Mouse (Mus musculus) liver, embryonic 16.5 days (tissue): ENCODE data around the gene Nrros. TPM values are rescaled to one million over a fixed set of nuclear protein-coding genes. Genes with fewer than 3 reads are reported as not detected.

Experiments used
- ATAC-seq: fragments of 200-750 bp; cut with Nextera tagmentation; 2 replicates; pipeline ENCODE4 v1.8.0; 2017; ENCODE audit warnings: low read depth, mild to moderate bottlenecking, moderate number of reproducible peaks, moderate library complexity
- H3K27ac ChIP-seq: fragments of 300-500 bp; sonication (generic); 2 replicates; pipeline ENCODE4 v1.5.1; 2014; ENCODE audit warnings: mild to moderate bottlenecking, low read length
- H3K27me3 ChIP-seq: fragments of 300-500 bp; sonication (generic); 2 replicates; pipeline ENCODE4 v1.6.1; 2014; ENCODE audit warnings: low read depth, low read length, mixed read lengths; ENCODE audit not compliant: control insufficient read depth, insufficient read depth
- H3K36me3 ChIP-seq: fragments of 300-500 bp; sonication (generic); 2 replicates; pipeline ENCODE4 v1.6.1; 2014; ENCODE audit warnings: mild to moderate bottlenecking; ENCODE audit not compliant: control insufficient read depth, insufficient read depth
- H3K4me1 ChIP-seq: fragments of 300-500 bp; sonication (generic); 2 replicates; pipeline ENCODE4 v1.6.1; 2014; ENCODE audit warnings: low read depth, low read length, mixed read lengths; ENCODE audit not compliant: control insufficient read depth
- H3K4me2 ChIP-seq: fragments of 300-500 bp; sonication (generic); 2 replicates; pipeline ENCODE4 v1.6.1; 2014; ENCODE audit warnings: low read depth, low read length, mixed read lengths
- H3K4me3 ChIP-seq: fragments of 300-500 bp; sonication (generic); 2 replicates; pipeline ENCODE4 v1.5.1; 2014; ENCODE audit warnings: low read depth, mild to moderate bottlenecking, low read length
- H3K9ac ChIP-seq: fragments of 300-500 bp; sonication (generic); 2 replicates; pipeline ENCODE4 v1.6.1; 2014; ENCODE audit warnings: low read depth, low read length
- H3K9me3 ChIP-seq: fragments of 300-500 bp; sonication (generic); replicated peaks from 2 replicates; pipeline ENCODE4 v1.6.1; 2016; ENCODE audit warnings: low read length; ENCODE audit not compliant: control insufficient read depth
- WGBS: fragments of 180-500 bp; shearing (Covaris S2); extraction: QIAGEN DNeasy Blood & Tissue Kit; methylation state at CpG from one replicate; pipeline ENCODE4 v1.1.7; 2014; ENCODE audit not compliant: insufficient replicate concordance; 5-methylcytosine and 5-hydroxymethylcytosine counted together
- polyA plus RNA-seq: library from polyadenylated mRNA; unstranded; fragments of >200 nt; fragmentation: Nextera tagmentation; extraction: Ambion mirVana; gene quantifications from 2 replicates; pipeline ENCODE4 v1.2.1, GENCODE M21; 2015

The Nrros gene
- polyA plus RNA-seq, 1 experiment from 2014 or later: 22.8 TPM

- Histone ChIP-seq H3K36me3 (peaks cover 43% of the 10 kb centered on the region), H3K27ac (no peak overlapping the region), H3K4me2 (no peak overlapping the region), H3K4me3 (no peak overlapping the region), H3K4me1 (no peaks in the 10 kb centered on the region), H3K27me3 (no peaks in the 10 kb centered on the region), H3K9me3 (peaks cover 5% of the 10 kb centered on the region; the same call in 1 of the 2 replicates), H3K9ac (no peak overlapping the region)
- no peak for ATAC-seq
- WGBS: 64% methylated on average over 10 of the region's 13 CpGs
Measured at GRCm38 (mm10) chr16:32147589-32148207, 17.7 kb downstream of the Nrros start.

- no peak for ATAC-seq
- no peak overlapping the region for H3K4me3 ChIP-seq
- no peaks in the 10 kb centered on the region for H3K27me3 ChIP-seq
- H3K36me3 ChIP-seq: peaks cover 43% of the 10 kb centered on the region
- no peak overlapping the region for H3K9ac ChIP-seq
- H3K27ac ChIP-seq: no peak overlapping the region
- H3K4me2 ChIP-seq: no peak overlapping the region
- no peaks in the 10 kb centered on the region for H3K4me1 ChIP-seq
- H3K9me3 ChIP-seq: peaks cover 5% of the 10 kb centered on the region; the same call in 1 of the 2 replicates
- WGBS: 83% methylated on average over 17 of the region's 17 CpGs
Measured at GRCm38 (mm10) chr16:32144592-32144991, 20.8 kb downstream of the Nrros start.

DNA sequence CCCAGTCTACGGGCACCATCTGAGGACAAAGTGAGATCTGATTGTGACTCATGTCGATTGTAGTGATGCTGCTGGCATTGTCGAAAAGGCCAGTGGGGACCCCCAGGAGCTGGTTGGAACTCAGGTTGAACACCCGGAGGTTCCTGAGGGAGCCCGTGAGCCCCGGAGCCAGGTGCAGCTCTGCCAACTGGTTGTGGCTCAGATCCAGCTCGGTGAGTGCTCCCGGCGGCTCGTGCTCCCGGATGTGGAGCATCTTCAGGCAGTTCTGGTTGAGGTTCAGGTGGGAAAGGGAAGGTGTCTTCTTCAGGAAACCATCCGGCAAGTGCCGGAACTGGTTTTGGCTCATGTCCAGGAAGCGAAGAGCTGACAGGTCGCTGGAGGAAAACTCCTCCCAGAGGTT lies 21.6 kb downstream of the Nrros start:
- Histone ChIP-seq H3K36me3 (peaks cover 43% of the 10 kb centered on the region), H3K4me1 (no peaks in the 10 kb centered on the region), H3K4me3 (no peak overlapping the region), H3K9ac (no peak overlapping the region), H3K27ac (no peak overlapping the region), H3K4me2 (no peak overlapping the region), H3K9me3 (peaks cover 5% of the 10 kb centered on the region; the same call in 1 of the 2 replicates), H3K27me3 (no peaks in the 10 kb centered on the region)
- ATAC-seq: no peak
- WGBS: 81% methylated on average over 15 of the region's 15 CpGs

GRCm38 (mm10) chr16:32138954-32139353 lies 26.4 kb downstream of the Nrros start:
- H3K27ac ChIP-seq: no peak overlapping the region
- H3K36me3 ChIP-seq: peaks cover 12% of the 10 kb centered on the region
- H3K9ac ChIP-seq: no peak overlapping the region
- no peak overlapping the region for H3K4me2 ChIP-seq
- ATAC-seq: no peak
- 81% methylated on average over 1 of the region's 1 CpGs for WGBS
- H3K9me3 ChIP-seq: peaks cover 3% of the 10 kb centered on the region; the same call in 1 of the 2 replicates
- no peak overlapping the region for H3K4me3 ChIP-seq
- no peaks in the 10 kb centered on the region for H3K4me1 ChIP-seq
- H3K27me3 ChIP-seq: no peaks in the 10 kb centered on the region

DNA sequence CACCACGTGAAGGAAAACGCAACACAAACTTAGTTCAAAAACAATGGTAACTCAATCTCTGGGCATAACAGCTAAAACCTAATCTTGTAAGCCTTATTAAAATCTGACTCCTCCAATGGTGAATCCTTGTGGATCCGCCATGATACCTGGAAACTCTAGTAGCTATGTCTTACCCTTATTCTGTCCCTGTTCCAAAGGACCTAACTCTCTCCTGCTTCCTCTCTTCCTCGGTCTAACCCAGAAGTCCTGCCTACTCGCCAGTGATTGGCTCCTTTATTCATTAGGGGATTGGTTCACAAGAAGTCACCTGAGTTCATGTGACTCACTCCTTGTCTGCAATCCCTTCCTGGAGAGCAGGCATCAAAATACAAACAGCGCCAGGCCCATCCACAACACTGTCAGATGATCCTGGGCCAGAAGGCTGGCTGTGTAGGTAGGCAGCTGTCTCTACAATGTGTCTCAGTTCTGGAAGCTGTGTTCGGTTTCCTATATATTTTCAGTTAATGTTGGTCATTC lies 29.5 kb downstream of the Nrros start:
- no peaks in the 10 kb centered on the region; the same call in 1 of the 2 replicates for H3K4me1 ChIP-seq
- H3K9me3 ChIP-seq: no peaks in the 10 kb centered on the region
- ATAC-seq: no peak
- no peak overlapping the region for H3K27ac ChIP-seq
- H3K4me3 ChIP-seq: no peak overlapping the region
- no peak overlapping the region for H3K4me2 ChIP-seq
- no peaks in the 10 kb centered on the region for H3K36me3 ChIP-seq
- H3K27me3 ChIP-seq: no peaks in the 10 kb centered on the region
- no peak overlapping the region for H3K9ac ChIP-seq
- 67% methylated on average over 7 of the region's 7 CpGs for WGBS

- no peak overlapping the region for H3K27ac ChIP-seq
- peaks cover 2% of the 10 kb centered on the region; the same call in 1 of the 2 replicates for H3K4me1 ChIP-seq
- H3K4me2 ChIP-seq: no peak overlapping the region
- no peaks in the 10 kb centered on the region for H3K27me3 ChIP-seq
- no peak overlapping the region for H3K9ac ChIP-seq
- 56% methylated on average over 3 of the region's 3 CpGs for WGBS
- no peaks in the 10 kb centered on the region for H3K36me3 ChIP-seq
- peak; percentile 74 for ATAC-seq
- H3K4me3 ChIP-seq: no peak overlapping the region
- H3K9me3 ChIP-seq: no peaks in the 10 kb centered on the region
Measured at GRCm38 (mm10) chr16:32133148-32133547, 32.2 kb downstream of the Nrros start.

- Histone ChIP-seq H3K27me3 (no peaks in the 10 kb centered on the region), H3K4me2 (peak overlapping the region; percentile 61), H3K9me3 (no peaks in the 10 kb centered on the region), H3K4me1 (peaks cover 2% of the 10 kb centered on the region; the same call in 1 of the 2 replicates), H3K4me3 (peak overlapping the region; percentile 52), H3K27ac (peak overlapping the region; percentile 43), H3K9ac (peak overlapping the region; percentile 43), H3K36me3 (no peaks in the 10 kb centered on the region)
- peak; percentile 82 for ATAC-seq
- WGBS: 17% methylated on average over 16 of the region's 16 CpGs
Measured at GRCm38 (mm10) chr16:32130190-32130826, 35.1 kb downstream of the Nrros start.

DNA sequence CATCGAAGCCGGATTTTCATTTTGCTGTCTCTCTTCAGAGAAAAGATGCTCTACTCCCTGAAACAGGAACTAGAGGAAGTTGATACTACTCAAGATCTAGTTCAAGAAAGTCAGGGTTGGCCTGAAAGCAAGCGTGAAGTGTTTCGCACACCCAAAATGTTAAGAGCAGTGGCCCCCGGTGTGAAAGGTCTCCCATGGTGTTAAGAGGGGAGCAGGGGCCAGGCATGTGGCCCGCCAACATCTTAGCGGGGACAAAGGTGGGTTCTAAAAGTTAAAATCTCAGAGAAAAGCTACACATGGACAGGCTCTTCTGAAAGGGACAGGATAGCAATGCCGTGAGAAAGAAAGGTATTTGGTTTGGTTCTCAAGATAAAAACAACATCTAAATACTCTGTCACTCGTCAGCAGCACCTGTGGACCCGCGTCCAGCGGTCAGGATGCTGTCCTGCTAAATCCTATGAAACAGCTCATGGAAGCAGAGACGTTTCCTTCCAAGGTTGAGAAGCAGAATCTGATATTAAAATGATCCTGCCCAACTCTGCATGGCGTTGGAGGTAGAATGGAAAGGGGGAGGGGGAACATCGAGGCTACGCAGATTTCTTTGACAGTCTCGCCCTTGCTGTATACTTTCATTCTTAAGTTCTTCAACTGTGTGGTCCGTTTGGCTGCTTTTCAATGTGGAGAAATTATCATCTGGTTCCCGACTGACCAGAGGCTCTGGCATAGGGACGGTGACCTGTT lies 35.8 kb downstream of the Nrros start:
- Histone ChIP-seq H3K27me3 (no peaks in the 10 kb centered on the region), H3K27ac (peak overlapping the region; percentile 46), H3K9me3 (no peaks in the 10 kb centered on the region), H3K4me3 (peak overlapping the region; percentile 52), H3K9ac (peak overlapping the region; percentile 43), H3K36me3 (no peaks in the 10 kb centered on the region), H3K4me2 (peak overlapping the region; percentile 61), H3K4me1 (peaks cover 2% of the 10 kb centered on the region; the same call in 1 of the 2 replicates)
- ATAC-seq: no peak
- 30% methylated on average over 20 of the region's 20 CpGs for WGBS
